Mouse (Mus musculus) gonadal fat pad, adult 2 months (tissue): ENCODE data around the gene Sh3bp5. TPM values are rescaled to one million over a fixed set of nuclear protein-coding genes. Genes with fewer than 3 reads are reported as not detected.
"Not testable (repeated sequence)": the region's sequence is repeated elsewhere in the genome, so short reads cannot be mapped to it uniquely, and the experiment has no call there.

Source experiments
- DNase-seq: peaks from one replicate; pipeline ENCODE4 v3.0.0-alpha.2; 2012; ENCODE audit warnings: low read depth
- polyA plus RNA-seq: library from polyadenylated mRNA; depleted of rRNA; stranded (reverse); fragments of >200 nt; gene quantifications from 2 replicates; pipeline ENCODE4 v1.2.3, GENCODE M21; 2012; rRNA removed

The Sh3bp5 gene
- 25.2 and 29.3 TPM in 2 replicates for polyA plus RNA-seq

DNA sequence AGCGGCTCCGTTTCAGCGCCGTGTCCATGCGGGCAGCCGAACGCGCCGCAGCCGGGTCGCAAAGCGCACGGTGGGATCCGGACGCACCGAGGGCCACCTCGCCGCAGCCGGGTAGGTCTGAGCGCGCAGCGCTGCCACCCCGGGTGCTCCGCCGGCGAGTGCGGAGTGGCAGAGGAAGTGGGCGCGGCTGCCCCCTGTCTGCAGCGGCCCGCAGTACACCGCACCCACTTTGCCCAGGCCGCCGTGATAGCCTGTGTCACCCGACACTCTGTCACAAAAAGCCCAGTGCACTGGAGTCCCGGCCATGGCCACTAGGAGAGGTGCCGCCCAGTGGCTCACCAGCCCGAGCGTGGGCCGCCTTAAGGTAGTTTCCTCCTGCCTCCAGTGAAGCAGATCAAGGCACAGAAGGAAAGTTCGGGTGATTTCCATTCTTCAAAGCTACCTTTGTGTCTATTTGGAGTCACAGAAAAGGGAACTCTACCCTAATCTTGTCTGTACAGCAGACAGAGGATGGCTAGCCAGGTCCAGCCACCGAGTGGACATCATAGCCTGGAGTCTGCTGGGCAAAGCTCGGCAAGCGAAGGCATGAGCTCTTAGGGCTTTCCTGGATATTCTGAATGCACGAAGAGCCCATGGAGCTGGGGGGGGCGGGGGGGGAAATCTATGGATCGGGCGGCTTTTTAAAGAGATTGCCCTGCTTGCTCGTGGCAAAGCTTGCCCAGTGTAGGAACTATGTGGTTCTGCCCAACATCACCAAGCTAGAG, at the start of gene Sh3bp5:
Gene Sh3bp5, minus strand, starts transcription at position 149 of the 764 bp plus-strand sequence.
- no peak for DNase-seq

DNA sequence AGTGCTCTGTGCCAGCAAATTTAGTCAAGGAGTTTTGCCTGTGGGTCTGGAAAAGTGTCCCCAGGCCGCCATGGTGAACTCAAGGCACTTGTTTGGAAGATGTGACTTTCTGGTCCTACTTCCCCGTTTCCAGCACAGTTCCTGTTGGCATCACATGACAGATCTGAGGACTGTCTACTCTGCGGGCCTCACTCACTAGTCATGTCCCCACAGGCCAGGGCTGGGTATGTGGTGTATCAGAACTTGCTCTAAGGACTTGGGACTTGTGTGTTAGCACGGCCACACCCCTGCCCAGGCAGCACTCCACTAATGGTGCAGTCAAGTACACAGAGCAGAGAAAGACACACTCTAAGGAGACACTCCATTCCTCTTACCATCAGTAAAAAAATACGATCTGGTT, 46.5 kb upstream of the Sh3bp5 start:
- DNase-seq: no peak

DNA sequence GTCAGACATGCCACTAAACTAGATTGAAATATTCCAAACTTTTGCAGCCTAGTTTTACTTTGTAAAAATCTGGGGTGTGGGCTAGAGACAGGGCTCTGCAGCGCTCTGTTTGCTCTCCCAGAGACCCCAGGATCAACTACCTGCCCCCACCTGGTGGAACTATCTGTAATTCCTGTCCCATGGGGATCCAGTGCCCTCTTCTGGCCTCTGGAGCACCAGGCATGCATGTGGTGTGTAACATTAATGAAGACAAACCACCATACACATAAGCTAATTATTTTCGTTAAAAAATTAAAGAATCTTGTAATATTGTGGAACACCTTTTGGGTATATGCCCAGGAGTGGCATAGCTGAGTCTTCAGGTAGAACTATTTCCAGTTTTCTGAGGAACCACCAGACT, 37.4 kb upstream of the Sh3bp5 start:
- no peak for DNase-seq

GRCm38 (mm10) chr14:31472451-31473061, 36.7 kb upstream of the Sh3bp5 start:
- DNase-seq: no peak

DNA sequence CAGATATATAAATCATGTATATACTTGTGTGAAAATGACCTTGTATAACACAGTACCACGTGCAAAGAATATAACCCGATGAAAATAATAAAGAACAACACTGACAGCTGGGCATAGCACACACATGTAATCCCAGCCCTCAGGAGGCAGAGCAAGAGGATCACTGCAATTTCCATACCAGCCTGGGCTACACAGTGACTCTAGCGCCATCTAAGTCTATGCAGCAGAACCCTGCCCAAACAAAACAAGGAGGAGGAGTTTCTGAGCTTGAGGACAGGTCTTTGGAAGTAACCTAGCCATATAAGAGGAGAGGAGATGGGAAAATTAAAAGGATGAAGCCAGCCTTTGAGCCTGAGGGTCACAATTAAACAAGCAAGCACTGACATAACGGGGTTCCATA, 33.8 kb upstream of the Sh3bp5 start:
- DNase-seq: no peak

GRCm38 (mm10) chr14:31464176-31464575, 28.3 kb upstream of the Sh3bp5 start:
- no peak for DNase-seq

DNA sequence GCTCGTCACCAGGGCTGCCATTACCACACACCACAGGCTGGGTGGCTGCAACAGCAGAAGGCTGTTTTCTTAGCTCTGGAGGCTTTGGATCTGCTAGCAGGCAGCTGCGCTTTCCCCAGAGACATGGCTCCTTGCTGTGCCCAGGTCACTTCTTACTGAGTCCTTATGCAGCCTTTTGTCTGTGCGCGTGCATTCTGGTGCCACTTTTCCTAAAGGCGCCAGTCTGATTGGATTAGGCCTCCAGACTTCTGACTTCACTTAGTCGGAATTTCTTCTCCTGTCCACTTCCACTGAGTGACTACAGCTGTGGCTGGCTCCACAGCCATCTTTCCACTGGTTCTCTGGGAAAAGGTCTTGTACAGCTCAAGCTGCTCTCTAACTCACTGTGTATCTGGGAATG, 27.0 kb upstream of the Sh3bp5 start:
- DNase-seq: no peak

GRCm38 (mm10) chr14:31462226-31462625, 26.3 kb upstream of the Sh3bp5 start:
- not testable (repeated sequence) for DNase-seq

- no peak for DNase-seq
These were observed 22.1 kb upstream of the Sh3bp5 start for GRCm38 (mm10) chr14:31458006-31458405.

- DNase-seq: no peak
These were observed 20.3 kb upstream of the Sh3bp5 start for GRCm38 (mm10) chr14:31456064-31456721.

GRCm38 (mm10) chr14:31454849-31455566, 19.1 kb upstream of the Sh3bp5 start:
- no peak for DNase-seq

DNA sequence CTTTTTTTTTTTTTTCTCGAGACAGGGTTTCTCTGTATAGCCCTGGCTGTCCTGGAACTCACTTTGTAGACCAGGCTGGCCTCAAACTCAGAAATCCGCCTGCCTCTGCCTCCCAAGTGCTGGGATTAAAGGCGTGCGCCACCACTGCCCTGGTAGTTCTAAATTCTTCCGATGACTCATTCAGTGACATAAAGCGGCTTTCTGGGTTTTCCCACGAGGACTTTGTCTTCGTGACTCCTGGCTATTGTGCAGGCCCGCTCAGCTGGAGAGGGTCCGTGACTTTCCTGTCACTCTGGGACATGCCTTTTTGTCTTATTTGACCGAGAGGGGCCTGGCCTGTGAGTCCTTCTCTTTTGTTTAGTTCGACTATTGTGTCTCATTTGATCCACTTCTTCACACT, 18.1 kb upstream of the Sh3bp5 start:
- DNase-seq: not testable (repeated sequence)

DNA sequence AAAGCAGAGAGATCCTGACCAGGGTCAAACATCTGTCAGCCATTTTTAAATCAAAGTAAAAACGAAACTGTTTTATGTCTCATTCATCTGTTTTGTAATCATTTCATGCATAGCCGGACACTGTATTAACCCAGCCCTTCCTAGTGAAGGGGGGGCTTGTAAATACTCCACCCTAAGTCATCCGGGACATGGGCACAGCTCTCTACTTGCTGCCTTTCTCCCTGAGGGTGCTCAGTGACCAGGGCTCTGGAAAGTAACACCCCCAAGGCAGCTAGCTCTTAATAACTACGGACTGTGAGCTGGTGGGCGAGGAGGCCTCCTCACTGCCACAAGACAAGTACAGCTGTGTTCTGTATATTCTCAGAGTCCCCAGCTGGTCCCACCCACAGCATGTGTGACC, 13.1 kb upstream of the Sh3bp5 start:
- no peak for DNase-seq

GRCm38 (mm10) chr14:31443616-31444015, 7.7 kb upstream of the Sh3bp5 start:
- DNase-seq: no peak

- no peak for DNase-seq
These were observed 4.8 kb upstream of the Sh3bp5 start for GRCm38 (mm10) chr14:31440725-31441124.

DNA sequence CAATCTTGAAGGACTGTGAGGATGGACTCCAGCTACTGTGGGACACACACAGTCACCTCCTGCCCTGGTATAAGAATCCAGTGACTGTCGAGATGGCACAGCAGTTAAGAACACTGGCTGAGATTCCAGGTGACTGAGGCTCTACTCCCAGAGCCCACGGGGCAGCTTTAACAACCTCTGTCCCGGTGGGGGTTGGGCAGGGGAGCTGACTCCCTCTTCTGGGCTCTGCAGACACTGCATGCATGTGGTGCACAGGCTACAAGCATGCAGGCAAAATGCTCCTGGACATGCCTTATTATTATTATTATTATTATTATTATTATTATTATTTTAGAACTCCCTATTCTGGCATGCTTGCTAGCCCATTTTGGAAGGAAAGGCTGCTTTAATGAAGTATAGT, 4.4 kb upstream of the Sh3bp5 start:
- DNase-seq: no peak

DNA sequence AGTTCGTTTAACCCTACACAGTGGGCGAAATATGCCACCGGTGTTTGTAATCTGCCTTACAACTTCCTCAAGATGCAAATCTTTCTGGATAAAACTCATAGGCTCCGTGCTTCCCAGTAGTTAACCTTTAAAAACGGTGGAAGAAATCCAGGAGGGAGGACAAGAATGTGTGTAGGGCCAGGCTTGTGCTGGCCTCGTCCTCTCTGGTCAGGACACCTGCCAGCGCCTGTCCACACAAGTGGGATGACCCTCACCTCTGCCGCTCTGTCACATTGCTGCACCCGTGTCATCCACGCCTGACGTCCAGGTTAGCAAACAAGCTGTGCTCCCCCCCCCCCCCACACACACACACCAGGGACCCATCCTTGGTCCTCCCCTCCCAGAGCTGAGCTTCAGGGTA, 3.4 kb upstream of the Sh3bp5 start:
- DNase-seq: no peak

- no peak for DNase-seq
These were observed 2.1 kb upstream of the Sh3bp5 start for GRCm38 (mm10) chr14:31437826-31438529.

DNA sequence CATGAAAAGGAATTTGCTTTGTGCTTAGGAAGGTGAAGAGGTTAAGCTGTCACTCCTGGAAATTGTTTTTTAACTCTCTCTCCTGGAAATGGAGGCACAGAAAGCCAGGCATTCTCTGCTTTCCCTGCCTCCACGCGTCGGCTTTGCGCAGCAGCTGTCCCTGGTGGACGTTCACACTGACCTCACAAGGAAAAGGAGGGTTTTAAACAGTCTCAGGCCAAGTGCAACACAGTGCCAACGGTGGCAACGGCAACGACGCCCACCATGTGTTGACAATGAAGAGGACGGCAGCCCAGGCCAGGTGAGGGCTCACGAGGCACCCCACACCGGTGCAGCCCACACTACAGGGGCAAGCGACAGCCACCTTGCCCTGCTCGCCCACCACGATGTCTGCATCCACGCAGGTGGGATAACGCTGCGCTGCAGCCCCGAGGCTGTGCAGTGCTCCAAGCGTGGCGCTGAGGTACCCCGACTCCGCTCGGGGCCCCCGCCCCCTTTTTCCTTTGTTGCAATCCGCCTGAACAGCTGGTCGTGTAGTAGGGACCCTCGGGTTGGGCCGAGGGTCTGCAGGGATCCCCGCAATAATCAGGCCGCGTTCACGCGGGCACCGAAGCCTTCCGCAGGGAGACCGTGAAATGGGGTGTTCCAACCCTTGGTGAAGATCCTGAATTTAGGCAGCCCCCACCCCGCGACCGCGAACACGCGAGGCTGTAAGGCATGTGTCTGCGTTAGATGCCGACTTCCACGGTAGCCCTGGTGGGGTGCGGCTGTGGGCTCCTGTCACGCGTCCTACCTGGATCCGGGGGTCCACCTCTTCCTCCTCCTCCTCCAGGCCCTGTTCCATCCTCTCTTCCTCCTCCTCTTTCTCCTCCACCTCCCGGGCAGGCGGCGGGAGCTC, 611 bp downstream of the Sh3bp5 start:
- no peak for DNase-seq

GRCm38 (mm10) chr14:31434426-31434825, 1.5 kb downstream of the Sh3bp5 start:
- no peak for DNase-seq
